ENCODE assay signal across 8 mouse cellular contexts in the genomic region with DNA sequence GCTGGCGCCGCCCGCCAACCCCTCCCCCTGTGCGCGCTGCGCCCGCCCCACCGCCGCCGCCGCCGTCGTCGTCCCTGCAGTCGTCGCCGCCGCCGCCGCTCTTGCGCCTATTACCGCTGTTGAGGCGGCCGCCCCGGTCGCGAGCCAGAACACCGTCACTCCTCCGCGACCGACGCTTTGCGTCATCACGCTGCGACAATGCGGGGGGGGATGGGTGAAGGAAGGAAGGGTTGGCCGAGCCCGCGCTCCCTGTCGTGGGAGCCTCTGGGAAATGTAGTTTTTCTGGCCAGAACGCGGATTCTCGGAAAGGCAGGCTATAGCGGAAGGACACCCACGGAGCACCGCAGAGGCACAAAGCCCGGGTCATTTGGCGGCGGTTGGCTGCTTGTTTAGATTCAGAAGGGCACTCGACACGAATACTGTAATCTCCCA. TPM values are rescaled to one million over a fixed set of nuclear protein-coding genes. Genes with fewer than 3 reads are reported as not detected.
DNase-seq lines count a peak whose midpoint lies in the region; ATAC-seq and TF ChIP-seq lines count a peak whose summit lies in the region.

A gene (minus strand): TSS at position 104 of the 432 bp plus-strand sequence.

- H3K4me1 ChIP-seq in forebrain, embryonic 10.5 days, result peaks cover 26% of the 10 kb centered on the region
- H3K4me1 ChIP-seq in heart, embryonic 15.5 days (replicated peaks), result peaks cover 16% of the 10 kb centered on the region
- peaks cover 15% of the 10 kb centered on the region in 2 experiments for H3K4me1 ChIP-seq in liver, embryonic 14.5 days (replicated peaks; ENCODE audit: control insufficient read depth in 2 of 2, insufficient read depth in 2 of 2, low read length in 1 of 2)
- H3K4me1 ChIP-seq in neural tube, embryonic 11.5 days (ENCODE audit: control insufficient read depth, insufficient read depth, low read length), result 0 out of 2 replicates have a peak, but pooled peaks cover 5% of the 10 kb centered on the region
- H3K4me1 ChIP-seq in stomach, postnatal 0 days (replicated peaks; ENCODE audit: control insufficient read depth, insufficient read depth), result no peaks in the 10 kb centered on the region

- peak; percentile 90 for ATAC-seq in heart, embryonic 15.5 days (replicated peaks; ENCODE audit: insufficient number of reproducible peaks, insufficient read depth, low FRiP score, low read depth)
- ATAC-seq in liver, embryonic 14.5 days (ENCODE audit: insufficient read depth), result peak; percentile 85
- ATAC-seq in neural tube, embryonic 11.5 days (ENCODE audit: insufficient read depth, low FRiP score, low TSS enrichment), result peak; percentile 91
- peak; percentile 92 for ATAC-seq in stomach, postnatal 0 days (ENCODE audit: low FRiP score, low TSS enrichment)

- H3K9ac ChIP-seq in heart, embryonic 15.5 days, result peak within 1 kb of the TSS; percentile 97
- H3K9ac ChIP-seq in liver, embryonic 14.5 days (replicated peaks), result peak within 1 kb of the TSS; percentile 89
- H3K9ac ChIP-seq in neural tube, embryonic 11.5 days (ENCODE audit: low read length), result peak within 1 kb of the TSS; percentile 94
- peak within 1 kb of the TSS; percentile 95 for H3K9ac ChIP-seq in stomach, postnatal 0 days (ENCODE audit: low read length)

- peak within 1 kb of the TSS; percentile 99 for H3K4me3 ChIP-seq in forebrain, embryonic 10.5 days
- H3K4me3 ChIP-seq in heart, embryonic 15.5 days, result peak within 1 kb of the TSS; percentile 99
- H3K4me3 ChIP-seq in liver, embryonic 14.5 days (ENCODE audit: insufficient read depth in 1 of 2, low read depth in 2 of 2, low read length in 2 of 2), result peak within 1 kb of the TSS; percentile 70 to 98
- H3K4me3 ChIP-seq in neural tube, embryonic 11.5 days (ENCODE audit: low read depth, low read length), result peak within 1 kb of the TSS; percentile 99
- H3K4me3 ChIP-seq in stomach, postnatal 0 days (ENCODE audit: low read depth, low read length), result peak within 1 kb of the TSS; percentile 95

- WGBS in forebrain, embryonic 10.5 days, result 0% methylated on average over 51 of the region's 51 CpGs
- WGBS in heart, embryonic 15.5 days, result 1% methylated on average over 49 of the region's 51 CpGs
- WGBS in liver, embryonic 14.5 days (ENCODE audit: insufficient replicate concordance), result 0% methylated on average over 51 of the region's 51 CpGs
- under 1% methylated on average over 48 of the region's 51 CpGs for WGBS in neural tube, embryonic 11.5 days
- WGBS in stomach, postnatal 0 days, result under 1% methylated on average over 41 of the region's 51 CpGs

- no peak for TF ChIP-seq CTCF in liver, embryonic 14.5 days (IDR thresholded peaks at IDR 0.05; ENCODE audit: low read depth)
- TF ChIP-seq CTCF in stomach, postnatal 0 days (IDR thresholded peaks at IDR 0.05; ENCODE audit: low read depth), result no peak

- 0 out of 2 replicates have a peak, but pooled peaks have one; percentile 34 for TF ChIP-seq EP300 in liver, embryonic 14.5 days (IDR thresholded peaks at IDR 0.05; ENCODE audit: low read depth)
- no peak for TF ChIP-seq EP300 in stomach, postnatal 0 days (optimal IDR thresholded peaks at IDR 0.05)

- peak within 1 kb of the TSS; percentile 97 for H3K27ac ChIP-seq in forebrain, embryonic 10.5 days
- peak within 1 kb of the TSS; percentile 97 for H3K27ac ChIP-seq in heart, embryonic 15.5 days
- peak within 1 kb of the TSS; percentile 90 for H3K27ac ChIP-seq in liver, embryonic 14.5 days
- H3K27ac ChIP-seq in neural tube, embryonic 11.5 days (ENCODE audit: low read depth, low read length), result peak within 1 kb of the TSS; percentile 93
- H3K27ac ChIP-seq in stomach, postnatal 0 days (replicated peaks), result peak within 1 kb of the TSS; percentile 99

- peak within 1 kb of the TSS; percentile 84 for H3K4me2 ChIP-seq in heart, embryonic 15.5 days
- H3K4me2 ChIP-seq in liver, embryonic 14.5 days (ENCODE audit: low read depth), result peak within 1 kb of the TSS; percentile 84
- peak within 1 kb of the TSS; percentile 55 for H3K4me2 ChIP-seq in neural tube, embryonic 11.5 days (ENCODE audit: low read depth)
- peak within 1 kb of the TSS; percentile 80 for H3K4me2 ChIP-seq in stomach, postnatal 0 days (replicated peaks; ENCODE audit: low read depth)

- H3K36me3 ChIP-seq in forebrain, embryonic 10.5 days (replicated peaks), result no peaks in the 10 kb centered on the region
- H3K36me3 ChIP-seq in heart, embryonic 15.5 days, result no peaks in the 10 kb centered on the region
- no peaks in the 10 kb centered on the region for H3K36me3 ChIP-seq in liver, embryonic 14.5 days (replicated peaks; ENCODE audit: control insufficient read depth, insufficient read depth, low read depth)
- H3K36me3 ChIP-seq in neural tube, embryonic 11.5 days (ENCODE audit: control insufficient read depth, insufficient read depth, low read length), result no peaks in the 10 kb centered on the region
- no peaks in the 10 kb centered on the region for H3K36me3 ChIP-seq in stomach, postnatal 0 days (ENCODE audit: control insufficient read depth, insufficient read depth, low read length)

- H3K27me3 ChIP-seq in forebrain, embryonic 10.5 days (ENCODE audit: poor library complexity, severe bottlenecking), result no peaks in the 10 kb centered on the region
- H3K27me3 ChIP-seq in heart, embryonic 15.5 days, result no peaks in the 10 kb centered on the region
- H3K27me3 ChIP-seq in liver, embryonic 14.5 days (ENCODE audit: control insufficient read depth, insufficient read depth, low read length), result no peaks in the 10 kb centered on the region
- no peaks in the 10 kb centered on the region for H3K27me3 ChIP-seq in neural tube, embryonic 11.5 days (ENCODE audit: control insufficient read depth, insufficient read depth, low read length)
- no peaks in the 10 kb centered on the region for H3K27me3 ChIP-seq in stomach, postnatal 0 days (ENCODE audit: control insufficient read depth, insufficient read depth, low read length)

- no peaks in the 10 kb centered on the region for H3K9me3 ChIP-seq in forebrain, embryonic 10.5 days
- no peaks in the 10 kb centered on the region for H3K9me3 ChIP-seq in heart, embryonic 15.5 days (replicated peaks)
- H3K9me3 ChIP-seq in liver, embryonic 14.5 days (ENCODE audit: control insufficient read depth, low read length), result no peaks in the 10 kb centered on the region
- no peaks in the 10 kb centered on the region for H3K9me3 ChIP-seq in neural tube, embryonic 11.5 days (ENCODE audit: control insufficient read depth, low read length)
- H3K9me3 ChIP-seq in stomach, postnatal 0 days (ENCODE audit: control insufficient read depth, low read length), result no peaks in the 10 kb centered on the region

- DNase-seq in CD8-positive naive resting alpha-beta T cell, adult 2 months (ENCODE audit: low read depth in 2 of 2, low spot score in 2 of 2), result peak; percentile 100
- peak; percentile 98 for DNase-seq in c-Kit-positive CD71-negative TER-119-negative erythroid progenitor cells, embryonic 14.5 days (ENCODE audit: low read depth)
- DNase-seq in forebrain, embryonic 10.5 days (ENCODE audit: extremely low spot score, low spot score), result peak; percentile 100
- DNase-seq in kidney, postnatal 25 days, result peak; percentile 98 to 99
- DNase-seq in liver, embryonic 14.5 days (ENCODE audit: low read depth in 3 of 3, low spot score in 3 of 3), result peak; percentile 97
- peak; percentile 100 for DNase-seq in neural tube, embryonic 11.5 days (ENCODE audit: low spot score)
- peak; percentile 100 for DNase-seq in stomach, postnatal 0 days (ENCODE audit: low spot score)

RNA-seq across cellular contexts. Expression of the gene that starts here (rescaled TPM):
- polyA plus RNA-seq in forebrain, embryonic 10.5 days (2016; fragmentation: Nextera tagmentation; extraction: Ambion mirVana), result 35.7 and 37.5 TPM in 2 replicates
- 10.3 and 14.3 TPM in 2 replicates for polyA plus RNA-seq in heart, embryonic 15.5 days (2015; fragmentation: Nextera tagmentation; extraction: Ambion mirVana)
- 32.6 and 37.9 TPM in 2 replicates for polyA plus RNA-seq in liver, embryonic 14.5 days (2012; rRNA removed)
- 21.0 and 21.6 TPM in 2 replicates for polyA plus RNA-seq in liver, embryonic 14.5 days (2014; fragmentation: Nextera tagmentation; extraction: Ambion mirVana)
- 40.4 and 42.4 TPM in 2 replicates for polyA plus RNA-seq in neural tube, embryonic 11.5 days (2014; fragmentation: Nextera tagmentation; extraction: Ambion mirVana)
- polyA plus RNA-seq in stomach, postnatal 0 days (2015; fragmentation: Nextera tagmentation; extraction: Ambion mirVana), result 7.0 and 7.6 TPM in 2 replicates

Comparison
In these comparisons a context has a peak if more than half of its experiments do, and no peak if none do; other contexts are left out.
1. Peak in every context shown above with its lines: DNase-seq, ATAC-seq, H3K4me3 ChIP-seq and H3K27ac ChIP-seq.